Mouse (Mus musculus) brain, embryonic 14.5 days (tissue): ENCODE data around the gene Als2. TPM values are rescaled to one million over a fixed set of nuclear protein-coding genes. Genes with fewer than 3 reads are reported as not detected.
A peak's percentile ranks its signal among the peaks of the same experiment; 100 is the strongest.

Source experiments
- DNase-seq: peaks from one replicate; pipeline ENCODE4 v3.0.0-alpha.2; 2011; ENCODE audit warnings: low read depth
- CTCF ChIP-seq: fragments of 200-500 bp; IDR thresholded peaks from 2 replicates; pipeline ENCODE4 v1.5.1; 2012; ENCODE audit warnings: inconsistent platforms, mild to moderate bottlenecking, moderate library complexity, borderline replicate concordance; ENCODE audit not compliant: insufficient read depth, insufficient read length; ENCODE audit errors: extremely low read depth
- POLR2A ChIP-seq: fragments of 200-500 bp; IDR thresholded peaks from 2 replicates; pipeline ENCODE4 v1.6.1; 2012; ENCODE audit warnings: mild to moderate bottlenecking, inconsistent platforms, borderline replicate concordance; ENCODE audit not compliant: poor library complexity, insufficient read depth, insufficient read length, severe bottlenecking; ENCODE audit errors: extremely low read depth
- polyA plus RNA-seq: library from polyadenylated mRNA; depleted of rRNA; stranded (reverse); fragments of >200 nt; gene quantifications from 2 replicates; pipeline ENCODE4 v1.2.3, GENCODE M21; 2012

The Als2 gene
- polyA plus RNA-seq, 1 experiment: 20.4 TPM

GRCm38 (mm10) chr1:59247602-59248001 is 10.6 kb upstream of the Als2 start:
- no peak for TF ChIP-seq POLR2A
- TF ChIP-seq CTCF: peak; percentile 80
- peak; percentile 73 for DNase-seq

GRCm38 (mm10) chr1:59243770-59244169 is 6.7 kb upstream of the Als2 start:
- DNase-seq: no peak
- TF ChIP-seq POLR2A (no peak), CTCF (no peak)

- DNase-seq: peak; percentile 83
These were observed 682 bp upstream of the Als2 start for GRCm38 (mm10) chr1:59237614-59238211.

GRCm38 (mm10) chr1:59229187-59229586 is 7.8 kb downstream of the Als2 start:
- DNase-seq: peak; percentile 9
- TF ChIP-seq POLR2A (no peak), CTCF (no peak)

More at GRCm38 (mm10) chr1:59237614-59238211, 682 bp upstream of the Als2 start:
- TF ChIP-seq CTCF: peak; percentile 68
- TF ChIP-seq POLR2A: no peak

- no peak for TF ChIP-seq POLR2A
- TF ChIP-seq CTCF: no peak
- no peak for DNase-seq
These were observed 8.5 kb downstream of the Als2 start for GRCm38 (mm10) chr1:59228552-59228951.

GRCm38 (mm10) chr1:59222101-59222825 is 14.8 kb downstream of the Als2 start:
- DNase-seq: peak; percentile 39
- no peak for TF ChIP-seq POLR2A
- no peak for TF ChIP-seq CTCF

GRCm38 (mm10) chr1:59221591-59221990 is 15.4 kb downstream of the Als2 start:
- TF ChIP-seq POLR2A: no peak
- no peak for TF ChIP-seq CTCF
- no peak for DNase-seq

GRCm38 (mm10) chr1:59220371-59220770 is 16.7 kb downstream of the Als2 start:
- DNase-seq: no peak
- TF ChIP-seq POLR2A (no peak), CTCF (no peak)

GRCm38 (mm10) chr1:59215446-59215845 is 21.6 kb downstream of the Als2 start:
- DNase-seq: no peak

GRCm38 (mm10) chr1:59212951-59213350 is 24.1 kb downstream of the Als2 start:
- no peak for DNase-seq
- TF ChIP-seq POLR2A: no peak
- no peak for TF ChIP-seq CTCF

More at GRCm38 (mm10) chr1:59215446-59215845, 21.6 kb downstream of the Als2 start:
- no peak for TF ChIP-seq POLR2A
- no peak for TF ChIP-seq CTCF

- no peak for DNase-seq
- no peak for TF ChIP-seq CTCF
- no peak for TF ChIP-seq POLR2A
These were observed 24.8 kb downstream of the Als2 start for GRCm38 (mm10) chr1:59212076-59212779.
